Mouse (Mus musculus) limb, embryonic 15.5 days (tissue): ENCODE results near the gene Pmepa1. TPM values are rescaled to one million over a fixed set of nuclear protein-coding genes. Genes with fewer than 3 reads are reported as not detected.

Experiments
- ATAC-seq: fragments of 200-750 bp; cut with Nextera tagmentation; 2 replicates; pipeline ENCODE4 v1.8.0; 2017; ENCODE audit warnings: low read depth, moderate TSS enrichment; ENCODE audit not compliant: insufficient number of reproducible peaks, low FRiP score, low TSS enrichment
- H3K27ac ChIP-seq: fragments of 300-500 bp; sonication (generic); 2 replicates; pipeline ENCODE4 v1.5.1; 2015; ENCODE audit warnings: moderate library complexity, mild to moderate bottlenecking, inconsistent platforms
- H3K27me3 ChIP-seq: fragments of 300-500 bp; sonication (generic); 2 replicates; pipeline ENCODE4 v1.6.1; 2015; ENCODE audit warnings: inconsistent platforms
- H3K36me3 ChIP-seq: fragments of 300-500 bp; sonication (generic); 2 replicates; pipeline ENCODE4 v1.6.1; 2015; ENCODE audit warnings: inconsistent platforms
- H3K4me1 ChIP-seq: fragments of 300-500 bp; sonication (generic); 2 replicates; pipeline ENCODE4 v1.6.1; 2015; ENCODE audit warnings: inconsistent platforms
- H3K4me2 ChIP-seq: fragments of 300-500 bp; sonication (generic); 2 replicates; pipeline ENCODE4 v1.6.1; 2015; ENCODE audit warnings: mild to moderate bottlenecking, inconsistent platforms
- H3K4me3 ChIP-seq: fragments of 300-500 bp; sonication (generic); 2 replicates; pipeline ENCODE4 v1.5.1; 2015; ENCODE audit warnings: mild to moderate bottlenecking, inconsistent platforms
- H3K9ac ChIP-seq: fragments of 300-500 bp; sonication (generic); 2 replicates; pipeline ENCODE4 v1.6.1; 2015; ENCODE audit warnings: inconsistent platforms
- H3K9me3 ChIP-seq: fragments of 300-500 bp; sonication (generic); 2 replicates; pipeline ENCODE4 v1.6.1; 2016; ENCODE audit warnings: inconsistent platforms
- WGBS: fragments of 180-500 bp; shearing (Covaris S2); methylation state at CpG from one replicate; pipeline ENCODE4 v1.1.7; 2015; 5-methylcytosine and 5-hydroxymethylcytosine counted together
- polyA plus RNA-seq: library from polyadenylated mRNA; unstranded; fragments of >200 nt; fragmentation: Nextera tagmentation; extraction: Ambion mirVana; gene quantifications from 2 replicates; pipeline ENCODE4 v1.2.1, GENCODE M21; 2015

The Pmepa1 gene
- polyA plus RNA-seq, 1 experiment from 2014 or later, result 8.4 TPM

- peaks cover 56% of the 10 kb centered on the region for H3K36me3 ChIP-seq
- no peaks in the 10 kb centered on the region for H3K27me3 ChIP-seq
- no peak for ATAC-seq
- no peak overlapping the region for H3K4me2 ChIP-seq
- H3K27ac ChIP-seq, result no peak overlapping the region
- no peak overlapping the region for H3K9ac ChIP-seq
- H3K4me3 ChIP-seq, result no peak overlapping the region
- 86% methylated on average over 8 of the region's 8 CpGs for whole genome bisulfite sequencing
- peaks cover 53% of the 10 kb centered on the region for H3K4me1 ChIP-seq
- no peaks in the 10 kb centered on the region for H3K9me3 ChIP-seq
These were observed 43.6 kb downstream of the Pmepa1 start for GRCm38 (mm10) chr2:173232766-173233099.

DNA sequence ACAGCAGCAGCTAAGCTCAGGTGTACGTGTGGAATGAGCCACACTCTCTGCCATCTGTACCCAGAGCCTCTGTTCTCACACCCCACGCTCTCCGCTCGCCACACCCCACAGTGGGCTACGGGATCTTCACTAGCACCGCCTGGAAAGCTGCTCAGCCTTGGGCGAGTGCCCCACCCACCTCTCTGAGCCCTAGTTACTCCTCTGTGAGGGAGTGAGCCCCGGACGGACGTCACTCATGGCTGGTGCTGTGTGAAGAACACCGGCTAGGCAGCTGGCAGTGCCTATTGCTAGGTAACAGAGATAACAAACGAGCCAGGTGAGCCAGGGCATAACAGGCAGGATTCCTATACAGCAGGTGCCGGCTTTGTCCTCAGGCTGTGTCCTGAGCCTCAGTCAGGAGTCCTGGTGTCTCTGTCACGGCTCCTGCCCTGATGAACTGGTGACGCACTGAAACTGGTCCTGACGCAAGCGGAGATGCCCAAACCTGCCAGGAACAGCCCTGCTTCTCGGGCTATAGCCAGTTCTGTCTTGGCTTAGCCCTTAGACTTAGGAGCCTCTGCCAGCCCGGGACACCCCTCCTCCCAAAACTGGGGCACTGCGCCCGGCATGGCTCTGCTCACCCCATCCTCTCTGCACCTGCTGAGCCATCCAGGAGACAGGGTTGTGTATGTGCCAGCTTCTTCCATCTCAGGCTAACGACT, 44.1 kb downstream of the Pmepa1 start:
- Histone ChIP-seq H3K27me3 (no peaks in the 10 kb centered on the region), H3K36me3 (peaks cover 60% of the 10 kb centered on the region)
- 75% methylated on average over 22 of the region's 22 CpGs for WGBS

DNA sequence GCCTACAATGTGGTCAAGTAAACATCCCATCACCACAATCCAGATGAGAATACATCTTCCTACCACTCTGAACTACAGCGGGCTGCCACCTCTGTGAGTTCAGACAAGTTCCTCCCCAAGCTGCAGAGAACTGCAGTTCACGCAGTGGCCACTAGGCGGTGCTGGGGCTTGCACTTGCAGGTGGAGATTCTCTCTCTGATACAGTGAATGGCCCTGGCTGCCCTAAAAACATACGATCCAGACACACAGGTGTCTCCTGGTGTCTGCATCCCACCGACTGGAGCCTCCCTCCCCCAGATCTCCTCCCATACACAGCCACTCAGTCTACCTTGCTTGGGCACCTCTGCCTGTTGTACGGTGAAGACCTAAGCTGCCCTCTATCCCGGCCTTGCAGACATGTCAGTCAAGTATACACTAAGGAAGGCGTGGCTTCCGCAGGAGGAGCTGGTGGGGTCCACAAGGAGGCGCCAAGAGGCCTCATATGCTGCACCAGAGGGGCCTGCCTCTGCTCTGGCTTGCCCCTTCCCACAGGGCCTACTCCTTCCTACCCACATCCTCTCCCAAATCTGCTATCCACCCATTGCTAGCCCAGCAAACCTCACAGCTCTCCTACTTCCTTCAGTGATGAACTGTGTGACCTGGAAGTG, 46.6 kb downstream of the Pmepa1 start:
- no peak overlapping the region for H3K4me3 ChIP-seq
- no peaks in the 10 kb centered on the region for H3K9me3 ChIP-seq
- ATAC-seq, result 0 out of 2 replicates have a peak, but pooled peaks have one; percentile 13
- peaks cover 70% of the 10 kb centered on the region for H3K36me3 ChIP-seq
- WGBS, result 7% methylated on average over 10 of the region's 10 CpGs
- H3K9ac ChIP-seq, result no peak overlapping the region
- H3K4me1 ChIP-seq, result peaks cover 37% of the 10 kb centered on the region
- peak overlapping the region; percentile 54; the same call in 1 of the 2 replicates for H3K27ac ChIP-seq
- 0 out of 2 replicates have a peak overlapping the region, but pooled peaks have one; percentile 13 for H3K4me2 ChIP-seq
- no peaks in the 10 kb centered on the region for H3K27me3 ChIP-seq

More for the DNA sequence above, 44.1 kb downstream of the Pmepa1 start:
- Histone ChIP-seq H3K27ac (no peak overlapping the region), H3K4me3 (no peak overlapping the region), H3K4me1 (peaks cover 50% of the 10 kb centered on the region), H3K9ac (no peak overlapping the region), H3K9me3 (no peaks in the 10 kb centered on the region), H3K4me2 (no peak overlapping the region)
- ATAC-seq, result no peak

- H3K27me3 ChIP-seq, result no peaks in the 10 kb centered on the region
- peaks cover 65% of the 10 kb centered on the region for H3K36me3 ChIP-seq
- ATAC-seq, result no peak
- H3K27ac ChIP-seq, result no peak overlapping the region
- no peak overlapping the region for H3K4me3 ChIP-seq
- no peaks in the 10 kb centered on the region for H3K9me3 ChIP-seq
- no peak overlapping the region for H3K9ac ChIP-seq
- WGBS, result 89% methylated on average over 8 of the region's 8 CpGs
- peaks cover 42% of the 10 kb centered on the region for H3K4me1 ChIP-seq
- no peak overlapping the region for H3K4me2 ChIP-seq
These were observed 47.8 kb downstream of the Pmepa1 start for GRCm38 (mm10) chr2:173228567-173228966.

DNA sequence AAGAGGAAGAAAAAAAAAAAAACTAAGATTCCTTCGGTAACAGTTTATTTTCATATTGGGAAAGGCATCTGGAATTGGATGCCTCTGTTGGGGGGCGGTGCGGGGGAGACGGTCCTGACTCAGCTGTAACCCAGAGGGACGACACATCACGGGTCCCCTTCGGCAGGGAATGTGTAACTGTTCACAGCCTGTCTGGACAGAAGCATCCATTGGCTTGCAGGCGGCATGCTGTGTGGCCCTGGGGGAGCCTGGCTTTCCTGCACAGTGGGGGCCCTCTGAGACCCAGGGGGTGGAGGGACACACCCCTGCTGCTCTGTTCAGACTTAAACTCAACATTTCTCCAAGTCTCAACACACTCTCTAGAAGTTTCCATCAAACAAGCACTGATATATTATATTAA, 49.5 kb downstream of the Pmepa1 start:
- Histone ChIP-seq H3K27ac (no peak overlapping the region), H3K27me3 (no peaks in the 10 kb centered on the region), H3K9me3 (no peaks in the 10 kb centered on the region), H3K36me3 (peaks cover 47% of the 10 kb centered on the region), H3K4me2 (no peak overlapping the region), H3K4me3 (no peak overlapping the region), H3K4me1 (peaks cover 43% of the 10 kb centered on the region), H3K9ac (no peak overlapping the region)
- no peak for ATAC-seq
- 89% methylated on average over 8 of the region's 8 CpGs for WGBS

- Histone ChIP-seq H3K9ac (no peak overlapping the region), H3K4me2 (no peak overlapping the region), H3K4me3 (no peak overlapping the region), H3K9me3 (no peaks in the 10 kb centered on the region), H3K27ac (no peak overlapping the region; the same call in 1 of the 2 replicates), H3K4me1 (peaks cover 41% of the 10 kb centered on the region), H3K36me3 (peaks cover 40% of the 10 kb centered on the region), H3K27me3 (no peaks in the 10 kb centered on the region)
- no peak for ATAC-seq
- WGBS, result 76% methylated on average over 7 of the region's 7 CpGs
These were observed 50.4 kb downstream of the Pmepa1 start for GRCm38 (mm10) chr2:173225906-173226305.

DNA sequence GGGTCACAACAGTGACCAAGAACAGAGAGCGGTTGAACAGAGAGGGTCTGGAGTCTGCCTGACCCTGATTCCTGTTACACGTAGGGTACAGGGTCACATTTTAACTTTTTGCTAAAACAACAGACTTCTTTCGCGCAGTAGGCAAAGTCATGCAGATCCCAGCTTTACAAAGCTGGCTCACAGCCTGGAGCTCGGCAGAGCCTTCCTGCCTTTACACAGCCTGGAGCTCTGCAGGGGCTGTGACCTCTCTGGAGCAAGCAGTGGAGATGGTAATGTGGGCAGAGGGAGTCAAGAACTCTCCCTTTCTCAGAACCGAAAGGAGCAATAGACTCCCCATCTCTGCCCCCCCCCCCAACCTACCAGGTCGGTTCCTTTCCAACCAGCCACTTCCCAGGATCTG, 51.5 kb downstream of the Pmepa1 start:
- ATAC-seq, result no peak

GRCm38 (mm10) chr2:173224097-173224496, 52.2 kb downstream of the Pmepa1 start:
- Histone ChIP-seq H3K9ac (no peak overlapping the region), H3K4me2 (no peak overlapping the region), H3K27me3 (no peaks in the 10 kb centered on the region), H3K4me1 (peaks cover 37% of the 10 kb centered on the region), H3K9me3 (no peaks in the 10 kb centered on the region), H3K4me3 (no peak overlapping the region), H3K27ac (no peak overlapping the region), H3K36me3 (peaks cover 27% of the 10 kb centered on the region)
- ATAC-seq, result no peak
- 37% methylated on average over 3 of the region's 3 CpGs for WGBS

More for the DNA sequence above, 51.5 kb downstream of the Pmepa1 start:
- Histone ChIP-seq H3K9ac (no peak overlapping the region), H3K27ac (no peak overlapping the region), H3K4me3 (no peak overlapping the region), H3K27me3 (no peaks in the 10 kb centered on the region), H3K4me1 (peaks cover 34% of the 10 kb centered on the region), H3K36me3 (peaks cover 30% of the 10 kb centered on the region), H3K9me3 (no peaks in the 10 kb centered on the region), H3K4me2 (no peak overlapping the region)
- 54% methylated on average over 7 of the region's 7 CpGs for WGBS

- Histone ChIP-seq H3K36me3 (peaks cover 21% of the 10 kb centered on the region), H3K27ac (no peak overlapping the region), H3K27me3 (no peaks in the 10 kb centered on the region), H3K4me2 (no peak overlapping the region), H3K9me3 (no peaks in the 10 kb centered on the region), H3K4me3 (no peak overlapping the region), H3K9ac (no peak overlapping the region), H3K4me1 (peaks cover 43% of the 10 kb centered on the region)
- no peak for ATAC-seq
- 56% methylated on average over 3 of the region's 3 CpGs for WGBS
These were observed 52.8 kb downstream of the Pmepa1 start for GRCm38 (mm10) chr2:173223496-173223895.

- no peak overlapping the region for H3K4me3 ChIP-seq
- no peaks in the 10 kb centered on the region for H3K9me3 ChIP-seq
- H3K27me3 ChIP-seq, result no peaks in the 10 kb centered on the region
- no peak overlapping the region for H3K9ac ChIP-seq
- no peaks in the 10 kb centered on the region for H3K36me3 ChIP-seq
- no peak for ATAC-seq
- WGBS, result 91% methylated on average over 9 of the region's 9 CpGs
- H3K27ac ChIP-seq, result no peak overlapping the region
- peaks cover 37% of the 10 kb centered on the region for H3K4me1 ChIP-seq
- H3K4me2 ChIP-seq, result no peak overlapping the region
These were observed 55.6 kb downstream of the Pmepa1 start for GRCm38 (mm10) chr2:173220754-173221153.

DNA sequence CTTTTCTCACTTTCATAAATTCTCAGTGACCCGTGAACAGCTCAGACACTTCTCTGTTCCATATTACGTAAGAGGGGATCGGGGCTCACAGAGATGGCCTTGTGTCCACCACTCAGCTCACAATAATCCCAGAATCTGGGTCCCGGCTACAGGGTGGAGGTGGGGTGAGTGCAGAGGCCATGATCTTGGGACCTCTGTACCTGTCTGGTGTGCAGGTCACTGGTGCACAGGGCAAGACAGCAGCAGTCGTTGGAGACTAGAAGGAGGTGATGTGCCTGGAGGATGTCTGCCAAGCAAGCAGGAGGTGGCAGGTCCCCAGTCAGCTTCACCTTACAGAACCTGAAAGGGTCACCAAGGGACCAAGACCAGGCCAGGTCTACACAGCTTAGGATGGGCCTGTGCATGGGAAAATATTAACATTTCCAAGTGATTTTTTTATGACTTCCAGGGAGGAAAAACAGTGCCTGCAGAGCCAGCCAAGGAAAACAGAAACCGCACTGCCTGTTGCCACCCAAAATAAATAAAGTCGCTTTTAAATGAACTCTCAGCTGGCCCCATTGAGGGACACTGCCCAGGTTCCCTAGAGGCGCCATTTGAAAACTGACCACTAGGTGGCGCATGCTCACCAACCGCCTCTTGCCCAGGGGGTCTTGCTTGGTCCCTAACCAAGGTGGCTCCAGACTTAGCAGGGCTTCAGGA, 56.9 kb downstream of the Pmepa1 start:
- Histone ChIP-seq H3K36me3 (no peaks in the 10 kb centered on the region), H3K4me1 (peaks cover 24% of the 10 kb centered on the region; the same call in 1 of the 2 replicates), H3K4me3 (no peak overlapping the region), H3K4me2 (no peak overlapping the region), H3K9me3 (no peaks in the 10 kb centered on the region), H3K9ac (no peak overlapping the region), H3K27me3 (no peaks in the 10 kb centered on the region), H3K27ac (no peak overlapping the region)
- 40% methylated on average over 10 of the region's 10 CpGs for WGBS
- 0 out of 2 replicates have a peak, but pooled peaks have one; percentile 28 for ATAC-seq
